Mouse (Mus musculus): Measurements from ENCODE around the gene Fam8a1. TPM values are rescaled to one million over a fixed set of nuclear protein-coding genes. Genes with fewer than 3 reads are reported as not detected.

The Fam8a1 gene
- polyA plus RNA-seq, 1 experiment: 3.5 TPM

DNA sequence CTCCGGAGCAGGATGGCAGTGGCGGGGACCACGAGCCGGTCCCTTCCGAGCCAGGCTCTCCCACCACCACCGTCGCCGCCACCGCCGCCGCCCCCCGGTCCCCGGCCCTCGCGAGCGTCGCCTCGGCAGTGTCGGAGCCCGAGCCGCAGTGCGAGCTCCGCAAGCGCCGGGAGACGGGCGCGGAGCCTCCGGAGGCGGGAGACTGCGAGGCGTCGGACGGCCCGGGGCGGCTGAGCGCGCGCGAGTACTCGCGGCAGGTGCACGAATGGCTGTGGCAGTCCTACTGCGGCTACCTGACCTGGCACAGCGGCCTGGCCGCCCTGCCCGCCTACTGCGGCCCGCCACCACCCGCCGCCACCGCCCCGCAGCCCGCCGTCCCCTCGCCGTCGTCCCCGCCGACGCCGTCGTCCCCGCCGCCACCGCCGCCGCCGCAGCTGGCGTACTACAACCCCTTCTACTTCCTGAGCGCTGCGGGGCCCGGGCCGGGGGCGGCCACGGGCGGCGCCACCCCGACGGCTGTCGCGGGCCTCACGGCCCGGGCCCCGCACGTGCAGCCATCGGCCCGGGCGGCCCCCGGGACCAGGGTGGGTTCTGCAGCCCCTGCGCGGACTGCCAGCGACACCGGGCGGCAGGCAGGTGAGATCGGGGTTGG is 424 bp downstream of the Fam8a1 start:
- Histone ChIP-seq H3K27me3 (replicated peaks) (peaks cover 4% of the 10 kb centered on the region), H3K4me1 (peaks cover 34% of the 10 kb centered on the region), H3K36me3 (replicated peaks; ENCODE audit: low read length) (peaks cover 42% of the 10 kb centered on the region), H3K9me3 (no peaks in the 10 kb centered on the region), H3K4me3 (replicated peaks) (peak overlapping the region; percentile 97)
- TF ChIP-seq FLI1 (IDR thresholded peaks at IDR 0.05; ENCODE audit: low read length): no peak
- no peak for TF ChIP-seq GATA1 (IDR thresholded peaks at IDR 0.05; ENCODE audit: borderline replicate concordance, low read length)

GRCm38 (mm10) chr13:46670514-46670913 is 1.2 kb downstream of the Fam8a1 start:
- H3K9me3 ChIP-seq: no peaks in the 10 kb centered on the region
- peaks cover 50% of the 10 kb centered on the region for H3K36me3 ChIP-seq (replicated peaks; ENCODE audit: low read length)
- H3K27me3 ChIP-seq (replicated peaks): peaks cover 2% of the 10 kb centered on the region
- H3K4me3 ChIP-seq (replicated peaks): peak overlapping the region; percentile 97
- peaks cover 42% of the 10 kb centered on the region for H3K4me1 ChIP-seq
- TF ChIP-seq FLI1 (IDR thresholded peaks at IDR 0.05; ENCODE audit: low read length) (no peak), GATA1 (IDR thresholded peaks at IDR 0.05; ENCODE audit: borderline replicate concordance, low read length) (no peak)

GRCm38 (mm10) chr13:46674601-46675000 is 5.3 kb downstream of the Fam8a1 start:
- Histone ChIP-seq H3K27me3 (replicated peaks) (no peaks in the 10 kb centered on the region), H3K36me3 (replicated peaks; ENCODE audit: low read length) (peaks cover 82% of the 10 kb centered on the region), H3K9me3 (no peaks in the 10 kb centered on the region), H3K4me1 (peaks cover 34% of the 10 kb centered on the region), H3K4me3 (replicated peaks) (peak overlapping the region; percentile 26)
- TF ChIP-seq GATA1 (IDR thresholded peaks at IDR 0.05; ENCODE audit: borderline replicate concordance, low read length) (no peak), FLI1 (IDR thresholded peaks at IDR 0.05; ENCODE audit: low read length) (no peak)

DNA sequence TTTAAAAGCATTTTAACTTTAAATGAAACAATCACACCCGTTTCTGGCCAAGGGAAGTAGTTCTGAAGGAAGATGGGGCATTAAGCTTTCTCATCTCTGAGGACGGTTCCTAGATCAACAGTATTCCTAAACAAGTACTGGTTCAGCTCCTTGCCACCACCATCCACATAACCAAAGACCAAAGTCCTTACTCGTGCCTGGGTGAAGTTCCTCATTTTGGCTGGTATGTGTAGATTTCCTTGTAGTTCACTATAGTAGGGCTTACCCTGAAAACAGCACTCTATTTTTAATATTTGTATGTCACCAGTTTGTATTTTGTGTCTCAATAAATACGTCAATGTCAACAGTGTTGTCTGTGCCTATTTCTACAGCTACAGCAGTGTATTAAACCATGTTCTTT is 8.4 kb downstream of the Fam8a1 start:
- no peaks in the 10 kb centered on the region for H3K27me3 ChIP-seq (replicated peaks)
- peaks cover 21% of the 10 kb centered on the region for H3K4me1 ChIP-seq
- H3K36me3 ChIP-seq (replicated peaks; ENCODE audit: low read length): peaks cover 86% of the 10 kb centered on the region
- no peak for TF ChIP-seq GATA1 (IDR thresholded peaks at IDR 0.05; ENCODE audit: borderline replicate concordance, low read length)
- no peak for TF ChIP-seq FLI1 (IDR thresholded peaks at IDR 0.05; ENCODE audit: low read length)
- H3K4me3 ChIP-seq (replicated peaks): no peak overlapping the region
- H3K9me3 ChIP-seq: no peaks in the 10 kb centered on the region

DNA sequence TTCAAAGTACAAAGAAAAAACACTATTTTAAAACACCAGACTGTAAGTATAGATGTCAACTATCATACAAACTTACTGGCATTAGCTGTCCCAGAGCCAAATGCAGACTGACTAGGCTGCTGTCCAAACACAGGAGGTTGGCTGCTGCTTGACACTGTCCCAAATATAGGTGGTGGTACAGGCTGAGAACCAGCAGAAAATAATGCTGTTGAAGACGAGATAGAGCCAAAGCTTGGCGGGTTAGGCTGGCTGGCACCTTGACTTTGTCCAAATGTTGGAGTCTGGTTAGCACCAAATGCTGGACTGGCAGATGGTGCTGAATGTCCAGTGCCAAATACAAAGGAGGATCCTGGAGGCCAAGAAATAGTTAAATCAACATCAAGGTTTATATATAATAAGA is 13.6 kb downstream of the Fam8a1 start:
- H3K4me3 ChIP-seq (replicated peaks): no peak overlapping the region
- TF ChIP-seq GATA1 (IDR thresholded peaks at IDR 0.05; ENCODE audit: borderline replicate concordance, low read length): no peak
- TF ChIP-seq FLI1 (IDR thresholded peaks at IDR 0.05; ENCODE audit: low read length): no peak

DNA sequence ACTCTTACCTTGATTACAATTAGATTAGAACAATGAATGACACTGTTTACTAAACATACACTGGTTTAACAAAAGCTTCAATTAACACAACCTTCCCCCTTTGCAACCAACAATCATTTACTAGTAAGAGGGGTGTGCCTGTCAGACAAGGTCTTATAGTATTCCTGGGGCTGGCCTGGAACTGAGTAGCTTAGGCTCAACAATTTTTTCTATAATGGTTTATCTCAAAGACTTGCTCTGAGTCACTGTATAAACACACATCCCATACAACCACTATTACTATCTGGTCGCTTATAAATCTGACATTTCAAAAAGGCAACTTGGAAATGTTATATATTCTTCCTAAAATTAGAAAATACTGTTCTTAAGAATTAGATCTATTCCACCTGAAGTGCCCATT is 14.0 kb downstream of the Fam8a1 start:
- no peaks in the 10 kb centered on the region for H3K9me3 ChIP-seq
- no peak for TF ChIP-seq GATA1 (IDR thresholded peaks at IDR 0.05; ENCODE audit: borderline replicate concordance, low read length)
- no peak for TF ChIP-seq FLI1 (IDR thresholded peaks at IDR 0.05; ENCODE audit: low read length)
- no peaks in the 10 kb centered on the region for H3K27me3 ChIP-seq (replicated peaks)
- no peak overlapping the region for H3K4me3 ChIP-seq (replicated peaks)
- peaks cover 92% of the 10 kb centered on the region for H3K36me3 ChIP-seq (replicated peaks; ENCODE audit: low read length)
- no peaks in the 10 kb centered on the region; the same call in 1 of the 2 replicates for H3K4me1 ChIP-seq

More for the DNA sequence above, 13.6 kb downstream of the Fam8a1 start:
- no peaks in the 10 kb centered on the region; the same call in 1 of the 2 replicates for H3K4me1 ChIP-seq
- peaks cover 93% of the 10 kb centered on the region for H3K36me3 ChIP-seq (replicated peaks; ENCODE audit: low read length)
- no peaks in the 10 kb centered on the region for H3K9me3 ChIP-seq
- H3K27me3 ChIP-seq (replicated peaks): no peaks in the 10 kb centered on the region

DNA sequence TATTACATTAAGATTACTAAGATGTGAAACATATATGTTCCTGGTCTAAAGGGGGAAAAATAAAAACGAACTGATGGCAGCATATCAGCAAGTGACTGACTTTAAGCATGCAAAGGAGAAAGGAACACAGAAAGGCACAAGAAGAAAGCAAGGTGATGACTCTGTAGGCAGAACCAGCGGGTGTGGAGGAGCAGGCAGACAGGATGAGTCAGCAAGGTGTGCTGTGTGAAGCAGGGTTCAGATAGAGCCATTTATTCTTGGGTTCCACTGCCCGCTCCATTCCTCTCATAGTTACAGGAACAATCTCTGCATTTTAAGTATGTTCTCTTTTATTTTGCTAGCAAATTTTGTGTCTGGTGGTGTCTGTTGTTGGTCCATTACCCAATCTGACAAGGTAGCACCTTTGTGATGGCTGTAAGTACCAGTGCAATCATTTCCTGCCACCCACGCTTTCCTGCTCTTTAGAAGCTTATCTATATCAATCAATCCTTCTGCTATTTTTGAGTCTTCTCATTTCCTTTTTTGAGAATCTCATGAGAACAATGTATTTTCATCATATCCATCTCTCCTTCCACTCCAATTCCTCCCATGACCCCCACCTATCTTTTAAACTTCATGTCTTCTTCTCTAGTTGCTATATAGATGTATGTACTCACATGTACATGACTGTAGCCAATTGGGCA is 21.4 kb downstream of the Fam8a1 start:
- TF ChIP-seq FLI1 (IDR thresholded peaks at IDR 0.05; ENCODE audit: low read length) (no peak), GATA1 (IDR thresholded peaks at IDR 0.05; ENCODE audit: borderline replicate concordance, low read length) (no peak)
- Histone ChIP-seq H3K9me3 (no peaks in the 10 kb centered on the region), H3K4me1 (peaks cover 11% of the 10 kb centered on the region; the same call in 1 of the 2 replicates), H3K4me3 (replicated peaks) (no peak overlapping the region), H3K36me3 (replicated peaks; ENCODE audit: low read length) (peaks cover 97% of the 10 kb centered on the region), H3K27me3 (replicated peaks) (no peaks in the 10 kb centered on the region)

GRCm38 (mm10) chr13:46695296-46695908 is 26.1 kb downstream of the Fam8a1 start:
- no peak for TF ChIP-seq GATA1 (IDR thresholded peaks at IDR 0.05; ENCODE audit: borderline replicate concordance, low read length)
- TF ChIP-seq FLI1 (IDR thresholded peaks at IDR 0.05; ENCODE audit: low read length): no peak
- H3K9me3 ChIP-seq: no peaks in the 10 kb centered on the region
- H3K4me3 ChIP-seq (replicated peaks): no peak overlapping the region
- no peaks in the 10 kb centered on the region for H3K27me3 ChIP-seq (replicated peaks)
- H3K36me3 ChIP-seq (replicated peaks; ENCODE audit: low read length): peaks cover 96% of the 10 kb centered on the region
- H3K4me1 ChIP-seq: peaks cover 15% of the 10 kb centered on the region; the same call in 1 of the 2 replicates

GRCm38 (mm10) chr13:46695932-46696331 is 26.6 kb downstream of the Fam8a1 start:
- TF ChIP-seq FLI1 (IDR thresholded peaks at IDR 0.05; ENCODE audit: low read length) (no peak), GATA1 (IDR thresholded peaks at IDR 0.05; ENCODE audit: borderline replicate concordance, low read length) (no peak)
- H3K36me3 ChIP-seq (replicated peaks; ENCODE audit: low read length): peaks cover 96% of the 10 kb centered on the region
- peaks cover 11% of the 10 kb centered on the region; the same call in 1 of the 2 replicates for H3K4me1 ChIP-seq
- H3K27me3 ChIP-seq (replicated peaks): no peaks in the 10 kb centered on the region
- H3K9me3 ChIP-seq: no peaks in the 10 kb centered on the region
- H3K4me3 ChIP-seq (replicated peaks): no peak overlapping the region

DNA sequence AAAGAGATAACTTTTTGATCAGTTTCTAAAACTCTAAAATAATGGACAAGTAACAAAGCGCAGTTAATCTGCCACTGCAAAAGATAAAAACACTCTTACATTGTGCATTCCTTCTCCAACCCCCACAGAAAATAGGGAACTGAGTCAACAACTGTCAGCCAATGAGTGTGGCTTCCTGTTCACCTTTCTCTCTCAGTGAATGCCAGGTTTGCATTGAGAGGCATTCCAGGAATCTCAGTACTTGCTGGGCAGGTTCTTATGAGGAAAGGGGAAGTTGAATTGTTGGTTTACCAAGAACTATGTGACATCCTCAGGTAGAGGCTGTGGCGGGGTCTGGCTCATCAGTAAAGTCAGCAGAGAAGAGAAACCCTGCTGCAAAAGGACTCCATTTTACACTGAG is 27.5 kb downstream of the Fam8a1 start:
- no peak for TF ChIP-seq FLI1 (IDR thresholded peaks at IDR 0.05; ENCODE audit: low read length)
- no peak for TF ChIP-seq GATA1 (IDR thresholded peaks at IDR 0.05; ENCODE audit: borderline replicate concordance, low read length)
- Histone ChIP-seq H3K36me3 (replicated peaks; ENCODE audit: low read length) (peaks cover 94% of the 10 kb centered on the region), H3K27me3 (replicated peaks) (no peaks in the 10 kb centered on the region), H3K9me3 (no peaks in the 10 kb centered on the region), H3K4me1 (peaks cover 6% of the 10 kb centered on the region; the same call in 1 of the 2 replicates), H3K4me3 (replicated peaks) (no peak overlapping the region)

Measured in megakaryocyte, embryonic 14.5 days (primary cell).